Mouse (Mus musculus) layer of hippocampus, adult 9-10 months (tissue): Measurements from ENCODE around the gene Rps6kb1.

Experiments used
- DNase-seq: peaks from one replicate; pipeline ENCODE4 v3.0.0; 2022; ENCODE audit warnings: low spot score

Rps6kb1 gene

GRCm38 (mm10) chr11:86580319-86581113 is 35.9 kb upstream of the Rps6kb1 start:
- DNase-seq = no peak

- DNase-seq = no peak
Measured at GRCm38 (mm10) chr11:86579731-86580318, 35.2 kb upstream of the Rps6kb1 start.

GRCm38 (mm10) chr11:86578809-86579730 is 34.5 kb upstream of the Rps6kb1 start:
- no peak for DNase-seq

- DNase-seq = no peak
Measured at GRCm38 (mm10) chr11:86578106-86578808, 33.7 kb upstream of the Rps6kb1 start.

- DNase-seq = no peak
Measured at GRCm38 (mm10) chr11:86577231-86577630, 32.6 kb upstream of the Rps6kb1 start.

- DNase-seq = no peak
Measured at GRCm38 (mm10) chr11:86575632-86576378, 31.2 kb upstream of the Rps6kb1 start.

GRCm38 (mm10) chr11:86574408-86574807 is 29.8 kb upstream of the Rps6kb1 start:
- DNase-seq = no peak

- DNase-seq = no peak
Measured at GRCm38 (mm10) chr11:86573646-86574231, 29.1 kb upstream of the Rps6kb1 start.

- DNase-seq = no peak
Measured at GRCm38 (mm10) chr11:86572623-86573022, 28.0 kb upstream of the Rps6kb1 start.

GRCm38 (mm10) chr11:86571871-86572270 is 27.3 kb upstream of the Rps6kb1 start:
- DNase-seq = no peak

GRCm38 (mm10) chr11:86571047-86571855 is 26.6 kb upstream of the Rps6kb1 start:
- no peak for DNase-seq

- no peak for DNase-seq
Measured at GRCm38 (mm10) chr11:86570261-86570746, 25.7 kb upstream of the Rps6kb1 start.

- DNase-seq = no peak
Measured at GRCm38 (mm10) chr11:86568425-86568824, 23.8 kb upstream of the Rps6kb1 start.

GRCm38 (mm10) chr11:86558258-86558657 is 13.7 kb upstream of the Rps6kb1 start:
- no peak for DNase-seq

- no peak for DNase-seq
Measured at GRCm38 (mm10) chr11:86553525-86553924, 8.9 kb upstream of the Rps6kb1 start.

GRCm38 (mm10) chr11:86547412-86547811 is 2.8 kb upstream of the Rps6kb1 start:
- DNase-seq = no peak

- no peak for DNase-seq
Measured at GRCm38 (mm10) chr11:86545556-86545955, 951 bp upstream of the Rps6kb1 start.

GRCm38 (mm10) chr11:86543960-86544638 is 506 bp downstream of the Rps6kb1 start:
- DNase-seq = no peak

GRCm38 (mm10) chr11:86542851-86543250 is 1.8 kb downstream of the Rps6kb1 start:
- DNase-seq = no peak
